Mouse (Mus musculus) embryonic stem cell, embryonic (primary cell): ENCODE measurements around the gene Prkaa1.

Experiments
- CTCF ChIA-PET, 4 experiments: fragments of 300-600 bp in 2 of 4; fragments of 350-600 bp in 2 of 4; sonication (Branson Sonifier 250); formaldehyde crosslinking; loops; one replicate each; lab custom pipeline; 2022; ENCODE audit warnings: inconsistent platforms in 2 of 4; lab: Charles Lee
- POLR2A ChIA-PET, 4 experiments: fragments of 300-600 bp in 2 of 4; fragments of 350-600 bp in 2 of 4; sonication (Branson Sonifier 250); formaldehyde crosslinking; loops; one replicate each; lab custom pipeline; 2022; ENCODE audit warnings: antibody characterized with exemption in 4 of 4, inconsistent platforms in 1 of 4; lab: Charles Lee

Gene Prkaa1

GRCm38 (mm10) chr15:5186293-5186675 is 42.6 kb downstream of the Prkaa1 start:
- POLR2A ChIA-PET = interaction anchor here (0.5 to 3.2 kb wide), 26 partner anchors 8 to 71 kb away, joined by 3 to 40 read pairs (median 4); partner anchors contain the start of genes Ptger4 (in 2 of the 4) and Rpl37 (in 2 of the 4)
- CTCF ChIA-PET = no interaction called here

GRCm38 (mm10) chr15:5187116-5187515 is 43.5 kb downstream of the Prkaa1 start:
- ChIA-PET CTCF (no interaction called here), POLR2A (interaction anchor here in 2 of 4 experiments (1.6 to 4.0 kb wide), 4 partner anchors 65 to 68 kb away, joined by 4 to 40 read pairs (median 18); no protein-coding TSS in a partner anchor)

GRCm38 (mm10) chr15:5188029-5188428 is 44.4 kb downstream of the Prkaa1 start:
- ChIA-PET POLR2A (interaction anchor here in 1 of 4 experiments (1.0 to 4.0 kb wide), 2 partner anchors 44 to 68 kb away, joined by 3 to 25 read pairs; no protein-coding TSS in a partner anchor), CTCF (no interaction called here)

- CTCF ChIA-PET = interaction anchor here in 3 of 4 experiments (0.6 to 0.9 kb wide), 3 partner anchors 9 to 45 kb away, joined by 3 read pairs; no protein-coding TSS in a partner anchor
- POLR2A ChIA-PET = interaction anchor here in 1 of 4 experiments (4.0 kb wide), 1 partner anchor 70 kb away, joined by 25 read pairs; no protein-coding TSS in a partner anchor
Measured at GRCm38 (mm10) chr15:5189504-5190093, 45.9 kb downstream of the Prkaa1 start.

- CTCF ChIA-PET = interaction anchor here in 3 of 4 experiments (0.6 to 1.3 kb wide), 7 partner anchors 12 to 1377 kb away, joined by 3 to 6 read pairs (median 3); no protein-coding TSS in a partner anchor
- POLR2A ChIA-PET = interaction anchor here in 2 of 4 experiments (0.9 to 2.4 kb wide), 7 partner anchors 9 to 78 kb away, joined by 3 to 6 read pairs (median 3); partner anchors contain the start of genes Rpl37 (in 1 of the 2) and Ttc33 (in 1 of the 2)
Measured at GRCm38 (mm10) chr15:5193833-5194232, 50.2 kb downstream of the Prkaa1 start.

- CTCF ChIA-PET = interaction anchor here in 3 of 4 experiments (0.6 to 1.3 kb wide), 7 partner anchors 12 to 1376 kb away, joined by 3 to 6 read pairs (median 3); no protein-coding TSS in a partner anchor
- POLR2A ChIA-PET = interaction anchor here in 2 of 4 experiments (0.6 to 2.8 kb wide), 10 partner anchors 8 to 78 kb away, joined by 3 to 17 read pairs (median 4); partner anchors contain the start of genes Ttc33 (in 2 of the 2) and Rpl37 (in 1 of the 2)
Measured at GRCm38 (mm10) chr15:5194446-5194845, 50.8 kb downstream of the Prkaa1 start.

GRCm38 (mm10) chr15:5194931-5195330 is 51.3 kb downstream of the Prkaa1 start:
- ChIA-PET CTCF (interaction anchor here in 3 of 4 experiments (0.7 to 1.3 kb wide), 3 partner anchors 13 to 1286 kb away, joined by 3 to 4 read pairs (median 3); no protein-coding TSS in a partner anchor), POLR2A (interaction anchor here in 2 of 4 experiments (0.6 to 2.8 kb wide), 8 partner anchors 9 to 79 kb away, joined by 3 to 17 read pairs (median 4); partner anchors contain the start of genes Rpl37 (in 1 of the 2) and Ttc33 (in 1 of the 2))

- POLR2A ChIA-PET = interaction anchor here in 1 of 4 experiments (2.6 to 2.8 kb wide), 2 partner anchors 10 to 11 kb away, joined by 7 to 17 read pairs; partner anchors contain the start of gene Ttc33
- CTCF ChIA-PET = no interaction called here
Measured at GRCm38 (mm10) chr15:5195987-5196514, 52.4 kb downstream of the Prkaa1 start.

GRCm38 (mm10) chr15:5196691-5197090 is 53.0 kb downstream of the Prkaa1 start:
- POLR2A ChIA-PET = interaction anchor here in 1 of 4 experiments (2.6 to 2.8 kb wide), 2 partner anchors 10 to 11 kb away, joined by 7 to 17 read pairs; partner anchors contain the start of gene Ttc33
- CTCF ChIA-PET = no interaction called here

GRCm38 (mm10) chr15:5205222-5205621 is 61.6 kb downstream of the Prkaa1 start:
- CTCF ChIA-PET = no interaction called here
- POLR2A ChIA-PET = interaction anchor here in 1 of 4 experiments (1.1 to 2.1 kb wide), 3 partner anchors 8 to 19 kb away, joined by 3 to 7 read pairs (median 3); no protein-coding TSS in a partner anchor

GRCm38 (mm10) chr15:5209116-5209515 is 65.5 kb downstream of the Prkaa1 start:
- ChIA-PET POLR2A (interaction anchor here in 1 of 4 experiments (0.6 kb wide), 1 partner anchor 13 kb away, joined by 3 read pairs; no protein-coding TSS in a partner anchor), CTCF (no interaction called here)

GRCm38 (mm10) chr15:5220491-5220890 is 76.8 kb downstream of the Prkaa1 start:
- POLR2A ChIA-PET = interaction anchor here in 1 of 4 experiments (2.5 kb wide), 1 partner anchor 11 kb away, joined by 6 read pairs; no protein-coding TSS in a partner anchor

GRCm38 (mm10) chr15:5230746-5231145 is 87.1 kb downstream of the Prkaa1 start:
- POLR2A ChIA-PET = interaction anchor here in 2 of 4 experiments (1.0 to 1.6 kb wide), 3 partner anchors 10 to 17 kb away, joined by 3 to 6 read pairs (median 5); partner anchors contain the start of gene Ptger4 (in 1 of the 2)
- CTCF ChIA-PET = interaction anchor here in 2 of 4 experiments (0.6 to 1.1 kb wide), 2 partner anchors 13 to 701 kb away, joined by 3 to 4 read pairs; partner anchors contain the start of gene Ptger4 (in 1 of the 2)

More at GRCm38 (mm10) chr15:5220491-5220890, 76.8 kb downstream of the Prkaa1 start:
- CTCF ChIA-PET = no interaction called here
